Mouse (Mus musculus): ENCODE results near the gene Dio1. TPM values are rescaled to one million over a fixed set of nuclear protein-coding genes. Genes with fewer than 3 reads are reported as not detected.
A peak's percentile ranks its signal among the peaks of the same experiment; 100 is the strongest.

The Dio1 gene
- polyA plus RNA-seq, 1 experiment from 2014 or later: 0.21 TPM

GRCm38 (mm10) chr4:107260001-107260400 is 47.0 kb downstream of the Dio1 start:
- no peak overlapping the region for H3K9ac ChIP-seq

GRCm38 (mm10) chr4:107254414-107254813 is 52.6 kb downstream of the Dio1 start:
- H3K27me3 ChIP-seq: no peaks in the 10 kb centered on the region
- WGBS: 17% methylated on average over 3 of the region's 3 CpGs
- H3K4me2 ChIP-seq: peak overlapping the region; percentile 73
- peak overlapping the region; percentile 81 for H3K4me3 ChIP-seq (replicated peaks)
- no peaks in the 10 kb centered on the region for H3K36me3 ChIP-seq
- no peak for ATAC-seq (replicated peaks; ENCODE audit: low FRiP score)
- peak overlapping the region; percentile 88 for H3K27ac ChIP-seq
- H3K4me1 ChIP-seq: peaks cover 27% of the 10 kb centered on the region
- peak overlapping the region; percentile 74 for H3K9ac ChIP-seq
- no peaks in the 10 kb centered on the region for H3K9me3 ChIP-seq (replicated peaks)

More at GRCm38 (mm10) chr4:107260001-107260400, 47.0 kb downstream of the Dio1 start:
- Histone ChIP-seq H3K4me2 (no peak overlapping the region), H3K4me3 (replicated peaks) (no peak overlapping the region), H3K27me3 (no peaks in the 10 kb centered on the region), H3K36me3 (peaks cover 10% of the 10 kb centered on the region), H3K27ac (no peak overlapping the region), H3K4me1 (no peaks in the 10 kb centered on the region), H3K9me3 (replicated peaks) (no peaks in the 10 kb centered on the region)
- ATAC-seq (replicated peaks; ENCODE audit: low FRiP score): no peak
- 53% methylated on average over 4 of the region's 4 CpGs for WGBS

- H3K36me3 ChIP-seq: no peaks in the 10 kb centered on the region
- H3K4me3 ChIP-seq (replicated peaks): peak within 1 kb of the TSS; percentile 81
- peaks cover 31% of the 10 kb centered on the region for H3K4me1 ChIP-seq
- ATAC-seq (replicated peaks; ENCODE audit: low FRiP score): peak; percentile 96
- H3K9ac ChIP-seq: peak within 1 kb of the TSS; percentile 74
- H3K4me2 ChIP-seq: peak within 1 kb of the TSS; percentile 73
- no peaks in the 10 kb centered on the region for H3K27me3 ChIP-seq
- peak within 1 kb of the TSS; percentile 88 for H3K27ac ChIP-seq
- WGBS: under 1% methylated on average over 100 of the region's 101 CpGs
- H3K9me3 ChIP-seq (replicated peaks): no peaks in the 10 kb centered on the region
Measured at GRCm38 (mm10) chr4:107253125-107254091, 53.6 kb downstream of the Dio1 start, which contains the start of the genes Lrrc42 and Hspb11. Lrrc42 (minus strand) TSS chr4:107253532. Hspb11 (plus strand) TSS chr4:107253593.

- 0% methylated on average over 11 of the region's 11 CpGs for WGBS
- peak overlapping the region; percentile 88 for H3K27ac ChIP-seq
- no peaks in the 10 kb centered on the region for H3K9me3 ChIP-seq (replicated peaks)
- peaks cover 35% of the 10 kb centered on the region for H3K4me1 ChIP-seq
- H3K27me3 ChIP-seq: no peaks in the 10 kb centered on the region
- peak overlapping the region; percentile 73 for H3K4me2 ChIP-seq
- peaks cover under 1% of the 10 kb centered on the region; the same call in 1 of the 2 replicates for H3K36me3 ChIP-seq
- no peak for ATAC-seq (replicated peaks; ENCODE audit: low FRiP score)
- H3K9ac ChIP-seq: peak overlapping the region; percentile 74
- peak overlapping the region; percentile 81 for H3K4me3 ChIP-seq (replicated peaks)
Measured at GRCm38 (mm10) chr4:107252522-107252921, 54.4 kb downstream of the Dio1 start.

- peaks cover 39% of the 10 kb centered on the region for H3K4me1 ChIP-seq
- ATAC-seq (replicated peaks; ENCODE audit: low FRiP score): no peak
- no peak overlapping the region for H3K4me3 ChIP-seq (replicated peaks)
- 26% methylated on average over 4 of the region's 4 CpGs for WGBS
- no peak overlapping the region for H3K4me2 ChIP-seq
- H3K9me3 ChIP-seq (replicated peaks): no peaks in the 10 kb centered on the region
- peaks cover 9% of the 10 kb centered on the region; the same call in 1 of the 2 replicates for H3K36me3 ChIP-seq
- no peak overlapping the region for H3K9ac ChIP-seq
- no peaks in the 10 kb centered on the region for H3K27me3 ChIP-seq
- no peak overlapping the region for H3K27ac ChIP-seq
Measured at GRCm38 (mm10) chr4:107250494-107250893, 56.5 kb downstream of the Dio1 start.

GRCm38 (mm10) chr4:107249471-107249870 is 57.5 kb downstream of the Dio1 start:
- Histone ChIP-seq H3K9me3 (replicated peaks) (no peaks in the 10 kb centered on the region), H3K36me3 (peaks cover 18% of the 10 kb centered on the region; the same call in 1 of the 2 replicates), H3K9ac (no peak overlapping the region), H3K4me3 (replicated peaks) (no peak overlapping the region), H3K27me3 (no peaks in the 10 kb centered on the region), H3K4me1 (peaks cover 42% of the 10 kb centered on the region), H3K27ac (no peak overlapping the region), H3K4me2 (no peak overlapping the region)
- 43% methylated on average over 2 of the region's 2 CpGs for WGBS
- ATAC-seq (replicated peaks; ENCODE audit: low FRiP score): no peak

GRCm38 (mm10) chr4:107248061-107248460 is 58.9 kb downstream of the Dio1 start:
- no peak overlapping the region for H3K27ac ChIP-seq
- ATAC-seq (replicated peaks; ENCODE audit: low FRiP score): no peak
- no peak overlapping the region for H3K9ac ChIP-seq
- no peak overlapping the region for H3K4me3 ChIP-seq (replicated peaks)
- no peaks in the 10 kb centered on the region for H3K27me3 ChIP-seq
- no peak overlapping the region for H3K4me2 ChIP-seq
- H3K36me3 ChIP-seq: peaks cover 29% of the 10 kb centered on the region
- WGBS: 88% methylated on average over 3 of the region's 3 CpGs
- H3K4me1 ChIP-seq: peaks cover 43% of the 10 kb centered on the region
- no peaks in the 10 kb centered on the region for H3K9me3 ChIP-seq (replicated peaks)

- Histone ChIP-seq H3K9ac (no peak overlapping the region), H3K9me3 (replicated peaks) (no peaks in the 10 kb centered on the region), H3K4me2 (no peak overlapping the region), H3K4me1 (peaks cover 39% of the 10 kb centered on the region), H3K27me3 (no peaks in the 10 kb centered on the region), H3K27ac (no peak overlapping the region), H3K36me3 (peaks cover 37% of the 10 kb centered on the region), H3K4me3 (replicated peaks) (no peak overlapping the region)
- WGBS: 83% methylated on average over 9 of the region's 9 CpGs
- no peak for ATAC-seq (replicated peaks; ENCODE audit: low FRiP score)
Measured at GRCm38 (mm10) chr4:107247110-107247509, 59.9 kb downstream of the Dio1 start.

GRCm38 (mm10) chr4:107246040-107246439 is 60.9 kb downstream of the Dio1 start:
- no peak overlapping the region for H3K4me2 ChIP-seq
- 65% methylated on average over 1 of the region's 1 CpGs for WGBS
- ATAC-seq (replicated peaks; ENCODE audit: low FRiP score): no peak
- no peaks in the 10 kb centered on the region for H3K9me3 ChIP-seq (replicated peaks)
- H3K27me3 ChIP-seq: no peaks in the 10 kb centered on the region
- H3K9ac ChIP-seq: no peak overlapping the region
- H3K4me1 ChIP-seq: peaks cover 33% of the 10 kb centered on the region
- peaks cover 48% of the 10 kb centered on the region for H3K36me3 ChIP-seq
- peak overlapping the region; percentile 56; the same call in 1 of the 2 replicates for H3K27ac ChIP-seq
- no peak overlapping the region for H3K4me3 ChIP-seq (replicated peaks)

- Histone ChIP-seq H3K4me3 (replicated peaks) (no peak overlapping the region), H3K9ac (no peak overlapping the region), H3K4me1 (peaks cover 29% of the 10 kb centered on the region), H3K36me3 (peaks cover 55% of the 10 kb centered on the region), H3K4me2 (no peak overlapping the region), H3K27me3 (no peaks in the 10 kb centered on the region), H3K9me3 (replicated peaks) (no peaks in the 10 kb centered on the region), H3K27ac (peak overlapping the region; percentile 56)
- ATAC-seq (replicated peaks; ENCODE audit: low FRiP score): no peak
- WGBS: 49% methylated on average over 2 of the region's 2 CpGs
Measured at GRCm38 (mm10) chr4:107245368-107245767, 61.6 kb downstream of the Dio1 start.

- Histone ChIP-seq H3K9me3 (replicated peaks) (no peaks in the 10 kb centered on the region), H3K9ac (no peak overlapping the region), H3K4me1 (peaks cover 18% of the 10 kb centered on the region), H3K4me3 (replicated peaks) (no peak overlapping the region), H3K27me3 (no peaks in the 10 kb centered on the region), H3K36me3 (peaks cover 72% of the 10 kb centered on the region), H3K27ac (no peak overlapping the region), H3K4me2 (no peak overlapping the region)
- 75% methylated on average over 6 of the region's 6 CpGs for WGBS
- ATAC-seq (replicated peaks; ENCODE audit: low FRiP score): no peak
Measured at GRCm38 (mm10) chr4:107243365-107244333, 63.3 kb downstream of the Dio1 start.
